Mouse (Mus musculus) brown adipose tissue, adult 24 weeks (tissue): ENCODE measurements around the gene Rnf114. TPM values are rescaled to one million over a fixed set of nuclear protein-coding genes. Genes with fewer than 3 reads are reported as not detected.

Source experiments
- H3K27ac ChIP-seq: fragments of 200-500 bp; replicated peaks from 2 replicates; pipeline ENCODE4 v1.5.1; 2012; ENCODE audit warnings: low read depth, mild to moderate bottlenecking, low read length
- H3K4me1 ChIP-seq: fragments of 200-500 bp; 2 replicates; pipeline ENCODE4 v1.6.1; 2012; ENCODE audit warnings: low read length, mixed read lengths; ENCODE audit not compliant: control insufficient read depth, insufficient read depth, insufficient read length
- H3K4me3 ChIP-seq: fragments of 200-500 bp; 2 replicates; pipeline ENCODE4 v1.5.1; 2012; ENCODE audit warnings: low read depth, mild to moderate bottlenecking, low read length, moderate library complexity; ENCODE audit not compliant: insufficient read depth
- polyA plus RNA-seq: library from polyadenylated mRNA; stranded (reverse); fragments of >200 nt; gene quantifications from 2 replicates; pipeline ENCODE4 v1.2.4, GENCODE M21; 2012; ENCODE audit not compliant: missing spikeins, insufficient read depth, insufficient read length

The Rnf114 gene
- polyA plus RNA-seq, 1 experiment: 24.2 TPM

DNA sequence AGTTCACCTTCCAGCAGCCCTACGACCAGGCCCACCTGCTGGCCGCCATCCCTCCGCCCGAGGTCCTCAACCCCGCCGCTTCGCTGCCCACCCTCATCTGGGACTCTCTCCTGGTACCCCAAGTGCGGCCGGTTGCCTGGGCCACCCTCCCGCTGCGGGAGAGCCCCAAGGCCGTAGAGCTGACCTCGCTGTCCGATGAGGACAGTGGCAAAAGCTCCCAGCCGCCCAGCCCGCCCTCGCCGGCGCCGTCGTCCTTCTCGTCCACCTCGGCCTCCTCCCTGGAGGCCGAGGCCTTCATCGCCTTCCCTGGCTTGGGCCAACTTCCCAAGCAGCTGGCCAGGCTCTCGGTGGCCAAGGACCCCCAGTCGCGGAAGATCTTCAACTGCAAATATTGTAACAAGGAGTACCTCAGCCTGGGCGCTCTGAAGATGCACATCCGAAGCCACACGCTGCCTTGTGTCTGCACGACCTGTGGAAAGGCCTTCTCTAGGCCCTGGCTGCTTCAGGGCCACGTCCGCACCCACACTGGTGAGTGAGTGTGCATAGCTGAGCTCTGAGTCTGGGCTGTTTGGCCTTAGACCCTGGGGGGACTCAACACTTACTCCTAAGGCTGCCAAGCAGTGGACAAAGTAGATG is 46.3 kb downstream of the Rnf114 start:
- peak overlapping the region; percentile 53 for H3K4me3 ChIP-seq
- H3K4me1 ChIP-seq: peaks cover 11% of the 10 kb centered on the region
- H3K27ac ChIP-seq: peak overlapping the region; percentile 14; the same call in 1 of the 2 replicates

DNA sequence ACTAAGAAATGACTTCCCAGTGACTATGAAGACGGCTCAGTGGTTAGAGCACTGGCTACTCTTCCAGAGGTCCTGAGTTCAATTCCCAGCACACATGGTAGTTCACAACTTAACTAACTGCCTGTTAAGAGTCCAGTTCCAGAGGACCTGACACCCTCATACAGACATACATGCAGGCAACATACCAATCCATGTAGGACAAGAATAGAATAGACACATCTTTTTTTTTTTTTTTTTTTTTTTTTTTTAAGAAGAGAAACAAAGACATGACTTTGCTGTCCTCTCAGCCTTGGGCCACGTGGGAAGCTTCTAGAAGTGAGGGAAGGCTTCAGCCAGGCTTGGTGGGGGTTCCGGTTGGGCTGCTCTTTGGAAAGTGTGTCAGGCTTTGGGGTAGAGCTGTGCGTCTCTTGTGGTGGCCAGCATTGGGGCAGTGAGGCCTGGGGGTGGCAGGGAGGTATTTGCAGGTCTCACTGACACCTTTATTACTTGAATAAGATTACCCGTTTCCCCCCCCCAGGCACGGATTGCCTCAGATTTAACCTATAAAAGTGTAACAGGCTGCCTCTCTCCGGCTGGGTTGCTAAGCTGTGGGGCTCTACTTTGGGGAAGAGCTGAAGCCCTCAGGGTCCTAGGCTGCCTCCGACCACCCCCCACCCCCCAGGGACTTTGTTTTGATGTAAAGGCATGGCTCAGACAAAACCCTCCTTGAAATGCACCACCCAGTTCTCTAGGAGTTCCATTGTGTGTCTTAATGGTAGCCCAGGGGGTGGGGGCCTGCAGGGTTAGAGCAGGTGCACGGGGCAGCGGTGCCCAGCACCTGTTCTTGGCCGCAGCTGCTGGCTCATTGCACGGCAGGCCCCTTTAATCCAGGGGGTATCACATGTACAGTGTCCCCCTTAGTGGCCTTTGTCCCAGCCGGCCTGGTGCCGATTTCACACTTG is 47.4 kb downstream of the Rnf114 start:
- Histone ChIP-seq H3K27ac (no peak overlapping the region), H3K4me1 (peaks cover 16% of the 10 kb centered on the region), H3K4me3 (peak overlapping the region; percentile 53)

DNA sequence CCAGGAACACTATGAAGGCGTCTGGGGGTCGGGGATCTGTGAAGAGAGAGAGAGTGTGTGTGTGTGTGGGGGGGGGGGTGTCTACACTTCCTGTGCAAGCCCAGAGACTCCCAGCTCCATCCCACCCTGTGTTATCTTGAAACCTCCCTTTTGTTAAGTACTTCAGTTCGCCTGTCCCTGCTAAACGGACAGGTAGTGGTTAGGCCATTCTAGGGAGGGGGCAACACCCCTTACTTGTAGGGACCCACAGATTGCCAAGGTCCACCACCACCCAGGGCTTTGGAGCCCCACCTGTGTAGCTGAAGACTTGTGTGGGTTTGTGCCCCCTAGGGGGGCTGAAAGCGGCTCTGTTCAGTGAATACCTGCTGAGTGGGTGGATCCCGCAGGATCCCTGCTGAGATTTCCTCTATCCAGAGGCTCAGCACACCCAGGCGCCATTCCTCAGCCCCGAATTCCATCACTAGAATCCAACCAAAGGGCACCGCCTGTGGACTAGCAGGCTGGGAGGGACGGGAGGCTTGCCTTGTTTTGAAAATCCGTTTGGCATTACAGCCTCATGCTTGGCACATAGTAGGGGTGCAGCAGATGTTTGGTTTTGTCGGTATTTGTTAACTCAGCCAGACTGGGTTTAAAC is 48.1 kb downstream of the Rnf114 start:
- H3K4me3 ChIP-seq: peak overlapping the region; percentile 53
- H3K4me1 ChIP-seq: peaks cover 16% of the 10 kb centered on the region
- H3K27ac ChIP-seq: no peak overlapping the region; the same call in 1 of the 2 replicates

DNA sequence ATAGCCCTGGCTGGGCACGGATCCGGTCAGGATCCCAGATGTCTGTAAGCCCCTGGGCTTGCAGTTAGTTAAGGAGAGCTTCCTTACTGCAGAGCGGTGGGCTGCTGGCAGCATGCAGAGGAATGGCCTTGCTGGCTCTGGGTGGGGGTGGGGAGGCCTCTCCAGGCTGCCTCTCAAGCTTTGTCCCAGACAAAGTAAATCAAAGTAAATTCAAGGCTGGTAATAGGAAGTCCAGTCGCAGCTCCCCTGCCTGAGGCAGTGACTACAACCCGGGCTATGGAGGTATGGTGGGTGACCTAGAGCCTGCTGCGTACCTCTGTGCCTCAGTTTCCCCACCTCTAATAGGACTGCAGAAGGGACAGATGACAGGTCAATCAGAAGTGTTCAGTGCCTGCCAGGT is 48.9 kb downstream of the Rnf114 start:
- Histone ChIP-seq H3K4me1 (peaks cover 17% of the 10 kb centered on the region), H3K4me3 (peak overlapping the region; percentile 53), H3K27ac (0 out of 2 replicates have a peak overlapping the region, but pooled peaks have one; percentile 9)

DNA sequence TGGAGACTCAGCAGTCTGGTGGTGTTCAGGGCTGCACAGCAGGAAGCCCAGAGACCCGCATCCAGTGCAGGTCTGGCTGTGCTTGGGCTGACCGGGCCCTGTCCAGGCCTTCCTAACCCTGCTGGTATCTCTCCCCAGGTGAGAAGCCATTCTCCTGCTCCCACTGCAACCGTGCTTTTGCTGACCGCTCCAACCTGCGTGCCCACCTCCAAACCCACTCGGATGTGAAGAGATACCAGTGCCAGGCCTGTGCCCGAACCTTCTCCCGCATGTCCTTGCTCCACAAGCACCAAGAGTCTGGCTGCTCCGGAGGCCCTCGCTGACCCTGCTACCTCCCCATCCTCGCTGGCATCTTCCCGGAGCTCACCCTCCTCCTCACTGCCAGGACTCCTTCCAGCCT is 49.3 kb downstream of the Rnf114 start:
- H3K4me3 ChIP-seq: peak overlapping the region; percentile 53; the same call in 1 of the 2 replicates
- peaks cover 21% of the 10 kb centered on the region for H3K4me1 ChIP-seq
- 0 out of 2 replicates have a peak overlapping the region, but pooled peaks have one; percentile 9 for H3K27ac ChIP-seq

DNA sequence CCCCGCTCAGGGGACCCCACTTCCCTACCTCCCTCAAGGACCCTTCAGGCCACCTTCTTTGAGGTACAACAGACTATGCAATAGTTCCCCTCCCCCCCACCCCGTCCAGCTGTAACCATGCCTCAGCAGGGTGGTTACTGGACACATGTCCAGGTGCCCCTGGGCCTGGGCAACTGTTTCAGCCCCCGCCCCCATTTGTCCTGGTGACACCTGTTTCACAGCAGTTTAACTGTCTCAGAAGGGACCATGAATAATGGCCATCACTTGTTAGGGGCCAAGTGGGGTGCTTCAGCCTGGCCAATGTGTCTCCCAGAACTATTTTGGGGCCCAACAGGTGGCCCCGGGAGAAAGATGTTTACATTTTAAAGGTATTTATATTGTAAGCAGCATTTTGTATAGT is 49.9 kb downstream of the Rnf114 start:
- no peak overlapping the region for H3K27ac ChIP-seq
- H3K4me3 ChIP-seq: no peak overlapping the region
- H3K4me1 ChIP-seq: peaks cover 23% of the 10 kb centered on the region

DNA sequence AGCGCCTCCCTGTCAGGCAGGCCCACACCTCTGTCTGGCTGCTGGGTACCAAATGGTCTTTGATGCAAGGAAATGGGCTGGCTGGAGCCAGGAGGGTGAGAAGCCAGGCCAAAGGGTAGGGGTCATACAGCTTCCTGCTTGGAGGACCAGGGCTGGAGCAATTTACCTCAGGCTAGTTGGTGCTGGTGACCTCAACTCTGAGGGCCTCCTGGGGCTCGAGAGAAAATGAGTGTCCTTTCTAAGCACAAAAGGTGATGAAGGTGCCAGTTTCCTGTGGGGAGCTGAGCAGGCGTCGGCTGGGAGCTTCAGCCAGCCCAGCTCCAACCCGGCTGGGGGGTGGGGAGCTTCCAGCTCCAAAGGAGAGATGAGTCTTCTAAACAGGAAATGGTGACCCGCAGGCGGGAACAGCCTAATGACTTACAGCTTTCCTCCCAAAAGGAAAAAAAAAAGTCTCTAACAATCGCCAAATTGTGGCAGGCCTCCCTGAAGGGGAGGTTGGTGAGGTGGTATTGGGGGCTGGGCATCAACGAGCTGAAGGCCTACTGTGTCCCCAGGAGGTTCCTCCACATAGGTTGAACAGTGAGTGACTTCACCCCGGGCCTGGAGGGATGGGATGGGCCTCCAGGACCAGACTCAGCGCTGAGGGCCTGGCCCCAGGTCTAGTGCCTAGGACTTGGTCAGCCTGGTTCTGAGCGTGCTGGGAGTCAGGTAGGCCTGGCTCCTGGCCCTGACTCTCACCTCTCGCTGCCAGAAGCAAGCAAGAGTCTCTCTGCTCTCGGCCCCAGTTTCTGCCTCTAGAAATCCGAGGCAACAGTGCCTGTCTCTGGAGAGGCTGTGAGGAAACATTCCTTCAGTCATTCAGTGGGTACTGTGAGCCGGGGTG is 50.9 kb downstream of the Rnf114 start:
- Histone ChIP-seq H3K4me1 (peaks cover 23% of the 10 kb centered on the region), H3K4me3 (no peak overlapping the region), H3K27ac (peak overlapping the region; percentile 76)

DNA sequence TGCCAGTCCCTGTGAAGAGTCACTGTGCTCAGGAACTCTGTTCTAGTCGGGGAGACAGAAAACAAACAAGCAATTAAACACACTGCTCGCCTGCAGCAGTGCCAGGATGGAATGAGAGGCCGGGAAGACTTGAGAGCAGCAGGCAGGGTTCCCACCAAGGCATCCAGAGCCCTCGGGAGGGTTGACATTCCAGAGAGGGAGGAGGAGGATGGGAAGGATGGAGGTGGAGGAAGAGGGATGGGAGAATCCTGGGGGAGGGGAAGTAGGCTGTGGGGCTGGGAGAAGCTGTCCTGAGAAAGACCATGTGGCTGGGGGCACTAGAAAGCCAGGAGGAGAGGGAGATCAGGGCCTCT is 51.5 kb downstream of the Rnf114 start:
- Histone ChIP-seq H3K27ac (peak overlapping the region; percentile 76), H3K4me3 (no peak overlapping the region)

DNA sequence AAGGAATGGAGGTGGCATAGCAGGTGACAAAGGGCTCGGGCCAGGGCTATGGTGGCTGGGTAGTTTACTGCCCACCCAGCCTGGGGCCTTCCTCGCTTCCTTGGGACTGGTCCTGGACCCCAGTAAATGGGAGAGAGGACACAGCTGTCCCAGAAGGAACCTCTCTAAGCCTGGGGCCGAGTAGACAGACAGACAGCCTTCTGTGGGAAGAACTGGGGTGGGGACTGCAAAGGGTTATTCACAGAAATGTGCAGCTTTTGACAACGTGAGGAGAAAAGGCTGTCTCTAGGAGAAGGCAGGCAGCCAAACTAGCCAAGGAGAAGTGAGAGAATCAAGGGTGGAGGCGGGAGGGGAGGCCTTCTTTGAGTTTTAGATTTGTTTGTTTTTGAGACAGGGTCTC is 52.0 kb downstream of the Rnf114 start:
- Histone ChIP-seq H3K4me3 (no peak overlapping the region), H3K27ac (peak overlapping the region; percentile 76), H3K4me1 (peaks cover 23% of the 10 kb centered on the region)

More for the DNA sequence above, 51.5 kb downstream of the Rnf114 start:
- H3K4me1 ChIP-seq: peaks cover 23% of the 10 kb centered on the region

DNA sequence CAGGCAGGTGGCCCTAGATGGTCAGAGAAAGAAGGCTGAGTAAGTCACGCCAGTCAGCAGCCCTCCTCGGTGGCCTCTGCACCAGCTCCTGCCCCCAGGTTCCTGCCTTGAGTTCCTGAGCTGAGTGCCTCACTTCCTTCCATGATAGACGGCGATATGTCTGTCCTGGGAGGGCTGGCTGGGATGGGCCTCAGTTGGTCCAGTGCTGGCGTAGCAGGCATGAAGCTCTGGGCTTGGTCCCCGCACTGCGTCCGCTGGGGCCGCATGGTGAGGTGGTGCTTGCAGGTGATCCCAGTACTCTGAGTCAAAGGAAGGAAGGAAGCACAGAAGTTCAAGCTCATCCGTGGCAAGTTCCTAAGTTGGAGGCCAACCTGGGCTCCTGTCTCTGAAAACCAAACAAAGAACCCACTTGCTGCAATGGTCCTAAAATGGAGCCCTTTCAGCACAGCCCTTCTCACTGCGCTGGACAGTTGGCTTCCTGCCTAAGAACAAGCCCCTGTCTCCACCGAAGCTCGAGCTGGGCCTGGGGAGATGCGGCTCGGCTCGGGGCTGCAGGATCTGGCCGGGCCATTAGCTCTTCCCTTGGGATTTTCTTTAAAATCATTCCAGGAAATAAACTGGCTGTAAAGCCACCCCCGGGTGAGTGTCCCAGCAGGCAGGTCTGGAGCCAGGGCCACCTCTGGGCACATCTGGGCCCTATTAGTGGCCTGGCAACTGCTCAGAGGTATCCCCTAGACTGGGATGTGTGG is 54.2 kb downstream of the Rnf114 start:
- H3K27ac ChIP-seq: no peak overlapping the region
- peaks cover 23% of the 10 kb centered on the region for H3K4me1 ChIP-seq
- H3K4me3 ChIP-seq: no peak overlapping the region

DNA sequence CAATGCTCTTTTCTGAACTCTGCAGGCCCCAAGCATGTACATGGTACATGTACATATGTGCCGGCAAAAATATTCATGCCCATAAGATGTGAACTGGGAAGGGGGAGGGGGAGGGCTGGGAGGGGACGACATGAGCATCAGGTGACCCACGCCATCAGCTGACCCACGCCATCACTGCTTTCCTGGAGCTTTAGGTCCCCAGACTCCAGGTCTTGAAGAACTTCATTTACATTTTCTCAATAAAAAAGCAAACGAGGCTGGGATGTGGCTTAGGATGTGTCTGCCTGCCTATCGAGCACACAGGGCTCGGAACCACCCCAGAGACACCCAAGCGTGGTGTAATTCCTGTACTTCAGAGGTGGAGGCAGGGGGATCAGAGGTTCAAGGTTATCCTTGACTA is 55.0 kb downstream of the Rnf114 start:
- Histone ChIP-seq H3K4me1 (peaks cover 23% of the 10 kb centered on the region), H3K4me3 (no peak overlapping the region), H3K27ac (no peak overlapping the region)

DNA sequence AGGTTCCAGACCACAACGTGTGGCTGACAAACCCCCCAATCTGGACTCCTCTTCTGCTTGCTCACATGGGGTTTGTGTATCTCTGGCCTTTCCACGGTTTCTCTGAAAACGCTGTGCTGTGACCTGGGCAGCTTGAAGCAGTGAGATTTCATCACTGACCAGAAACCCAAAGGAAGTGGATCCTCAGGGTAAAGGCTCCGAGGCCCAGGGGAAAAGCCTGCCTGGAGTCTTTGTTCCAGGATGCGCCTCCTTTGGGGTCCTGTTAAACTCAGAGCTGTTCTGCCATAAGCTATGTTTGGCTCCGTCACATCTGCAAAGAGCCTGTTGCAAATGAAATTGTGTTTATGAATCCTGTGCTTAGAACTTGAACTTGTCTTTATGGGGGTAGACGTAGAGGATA is 56.5 kb downstream of the Rnf114 start:
- H3K4me3 ChIP-seq: no peak overlapping the region
- H3K4me1 ChIP-seq: peaks cover 10% of the 10 kb centered on the region; the same call in 1 of the 2 replicates

DNA sequence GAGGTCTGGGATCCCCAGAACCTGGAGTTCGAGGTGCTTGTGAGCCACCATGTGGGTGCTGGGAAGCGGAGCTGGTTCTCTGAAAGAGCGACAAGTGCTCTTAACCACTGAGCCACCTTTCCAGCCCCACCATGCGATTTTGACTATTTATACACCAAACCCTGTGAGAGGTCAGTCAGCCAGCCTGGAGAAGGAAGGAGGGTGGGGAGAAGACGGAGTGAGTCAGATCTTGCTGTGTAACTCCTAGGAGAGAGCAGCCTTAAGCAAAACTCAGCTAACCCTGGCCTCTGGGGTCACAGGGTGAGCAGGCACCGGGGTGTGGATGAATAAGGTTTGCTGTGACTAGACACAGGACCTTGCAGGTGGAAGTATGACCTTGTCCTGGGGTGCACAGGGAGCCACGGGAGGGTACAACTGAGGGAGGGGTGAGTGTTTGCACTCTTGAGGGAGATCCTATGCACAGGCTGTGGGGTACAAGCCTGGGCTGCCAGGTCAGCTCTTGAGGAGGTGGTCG is 58.0 kb downstream of the Rnf114 start:
- H3K4me1 ChIP-seq: peaks cover 7% of the 10 kb centered on the region; the same call in 1 of the 2 replicates
- no peak overlapping the region for H3K4me3 ChIP-seq
- H3K27ac ChIP-seq: no peak overlapping the region

More for the DNA sequence above, 56.5 kb downstream of the Rnf114 start:
- H3K27ac ChIP-seq: no peak overlapping the region
